Mouse (Mus musculus) intestine, postnatal 0 days (tissue): ENCODE results near the gene Zkscan5. TPM values are rescaled to one million over a fixed set of nuclear protein-coding genes. Genes with fewer than 3 reads are reported as not detected.

Experiments used
- ATAC-seq: fragments of 200-750 bp; cut with Nextera tagmentation; 2 replicates; pipeline ENCODE4 v1.8.0; 2017; ENCODE audit warnings: mild to moderate bottlenecking, moderate TSS enrichment, moderate library complexity
- H3K27ac ChIP-seq: fragments of 300-500 bp; sonication (generic); 2 replicates; pipeline ENCODE4 v1.5.1; 2014; ENCODE audit warnings: mild to moderate bottlenecking, low read depth, low read length, moderate library complexity
- H3K27me3 ChIP-seq: fragments of 300-500 bp; sonication (generic); replicated peaks from 2 replicates; pipeline ENCODE4 v1.6.1; 2014; ENCODE audit warnings: low read length, mixed read lengths; ENCODE audit not compliant: control insufficient read depth, insufficient read depth
- H3K36me3 ChIP-seq: fragments of 300-500 bp; sonication (generic); 2 replicates; pipeline ENCODE4 v1.6.1; 2014; ENCODE audit warnings: mild to moderate bottlenecking, moderate library complexity; ENCODE audit not compliant: control insufficient read depth, insufficient read depth
- H3K4me1 ChIP-seq: fragments of 300-500 bp; sonication (generic); replicated peaks from 2 replicates; pipeline ENCODE4 v1.6.1; 2014; ENCODE audit warnings: antibody characterized with exemption, low read length, mixed read lengths; ENCODE audit not compliant: control insufficient read depth, insufficient read depth
- H3K4me2 ChIP-seq: fragments of 300-500 bp; sonication (generic); replicated peaks from 2 replicates; pipeline ENCODE4 v1.6.1; 2014; ENCODE audit warnings: low read depth, mild to moderate bottlenecking, moderate library complexity
- H3K4me3 ChIP-seq: fragments of 300-500 bp; sonication (generic); 2 replicates; pipeline ENCODE4 v1.5.1; 2014; ENCODE audit warnings: low read depth, low read length
- H3K9ac ChIP-seq: fragments of 300-500 bp; sonication (generic); 2 replicates; pipeline ENCODE4 v1.6.1; 2014; ENCODE audit warnings: mild to moderate bottlenecking, low read depth, low read length
- H3K9me3 ChIP-seq: fragments of 300-500 bp; sonication (generic); 2 replicates; pipeline ENCODE4 v1.6.1; 2016; ENCODE audit warnings: mixed run types; ENCODE audit not compliant: control insufficient read depth
- CTCF ChIP-seq: sonication (generic); IDR thresholded peaks from 2 replicates; pipeline ENCODE4 v1.5.1; 2016; ENCODE audit warnings: low read depth, mild to moderate bottlenecking, control low read depth, antibody characterized with exemption, moderate library complexity
- WGBS: fragments of 180-500 bp; shearing (Covaris S2); extraction: QIAGEN DNeasy Blood & Tissue Kit; methylation state at CpG from one replicate; pipeline ENCODE4 v1.1.7; 2014; 5-methylcytosine and 5-hydroxymethylcytosine counted together
- polyA plus RNA-seq: library from polyadenylated mRNA; unstranded; fragments of >200 nt; fragmentation: Nextera tagmentation; extraction: Ambion mirVana; gene quantifications from 2 replicates; pipeline ENCODE4 v1.2.1, GENCODE M21; 2015

The Zkscan5 gene
- polyA plus RNA-seq, 1 experiment from 2014 or later, result 4.1 TPM

DNA sequence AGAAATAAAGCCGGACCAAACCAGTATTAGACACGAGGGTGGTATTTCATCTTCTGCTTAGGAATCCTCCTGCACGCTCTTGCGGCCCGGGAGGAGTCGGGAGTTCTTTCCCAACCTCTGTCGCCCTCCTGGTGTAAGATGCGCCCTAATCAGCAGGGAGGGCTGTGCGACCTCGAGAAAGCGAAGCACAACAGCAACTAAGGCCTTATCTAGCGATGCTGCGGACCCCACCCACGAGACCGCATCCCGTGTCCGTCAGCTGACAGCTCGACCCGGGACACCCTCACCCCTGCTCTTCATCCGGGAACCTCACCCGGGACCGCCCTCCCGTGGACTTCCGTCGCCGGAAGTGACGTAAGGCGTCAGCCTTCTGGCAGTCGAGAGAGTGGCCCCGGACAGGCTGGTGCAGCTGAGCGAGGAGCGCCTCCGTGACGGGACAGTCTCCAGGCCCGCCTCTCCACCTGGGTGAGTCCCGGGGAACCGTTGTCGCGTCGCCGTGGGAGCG lies 27.1 kb downstream of the Zkscan5 start, which contains the start of gene Zfp655:
Zfp655 (plus strand) TSS at position 349 of the 505 bp plus-strand sequence.
- no peak for TF ChIP-seq CTCF
- Histone ChIP-seq H3K27ac (peak within 1 kb of the TSS; percentile 97), H3K9ac (peak within 1 kb of the TSS; percentile 99), H3K4me3 (peak within 1 kb of the TSS; percentile 99), H3K36me3 (peaks cover 28% of the 10 kb centered on the region), H3K4me1 (no peaks in the 10 kb centered on the region; the same call in 1 of the 2 replicates), H3K4me2 (peak within 1 kb of the TSS; percentile 72), H3K9me3 (no peaks in the 10 kb centered on the region), H3K27me3 (no peaks in the 10 kb centered on the region)
- ATAC-seq, result peak; percentile 98
- under 1% methylated on average over 42 of the region's 42 CpGs for WGBS

DNA sequence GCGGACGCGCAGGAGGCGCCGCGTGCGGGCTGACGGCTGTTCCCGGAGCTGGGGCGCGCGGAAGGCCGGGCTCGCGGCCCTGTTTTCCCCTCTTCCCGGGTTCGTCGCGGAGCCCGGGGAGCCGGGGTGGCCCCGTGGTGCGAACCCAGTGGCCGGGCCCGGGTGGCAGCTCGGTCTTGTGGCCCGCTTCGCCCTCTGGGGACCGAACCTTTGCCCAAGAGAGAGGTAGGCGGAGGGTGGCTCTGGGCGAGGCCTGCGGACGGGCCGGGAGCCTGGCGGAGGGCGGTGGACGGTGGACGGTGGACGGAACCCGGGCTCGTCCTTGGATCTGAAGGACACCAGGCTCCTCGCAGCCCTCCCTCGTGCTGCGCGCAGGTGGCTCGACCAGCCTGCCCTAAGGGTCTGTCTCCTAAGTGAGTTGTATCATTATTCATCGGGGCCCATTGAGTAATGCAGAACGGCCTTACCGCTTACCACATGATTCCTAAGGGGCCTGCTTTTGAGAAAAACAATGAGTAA lies 27.6 kb downstream of the Zkscan5 start:
- peaks cover 33% of the 10 kb centered on the region for H3K36me3 ChIP-seq
- H3K4me2 ChIP-seq, result peak overlapping the region; percentile 72
- H3K4me3 ChIP-seq, result peak overlapping the region; percentile 99
- H3K9me3 ChIP-seq, result no peaks in the 10 kb centered on the region
- under 1% methylated on average over 36 of the region's 49 CpGs for WGBS
- TF ChIP-seq CTCF, result no peak
- H3K27ac ChIP-seq, result peak overlapping the region; percentile 97
- peak; percentile 54 for ATAC-seq
- H3K27me3 ChIP-seq, result no peaks in the 10 kb centered on the region
- no peaks in the 10 kb centered on the region; the same call in 1 of the 2 replicates for H3K4me1 ChIP-seq
- peak overlapping the region; percentile 99 for H3K9ac ChIP-seq

DNA sequence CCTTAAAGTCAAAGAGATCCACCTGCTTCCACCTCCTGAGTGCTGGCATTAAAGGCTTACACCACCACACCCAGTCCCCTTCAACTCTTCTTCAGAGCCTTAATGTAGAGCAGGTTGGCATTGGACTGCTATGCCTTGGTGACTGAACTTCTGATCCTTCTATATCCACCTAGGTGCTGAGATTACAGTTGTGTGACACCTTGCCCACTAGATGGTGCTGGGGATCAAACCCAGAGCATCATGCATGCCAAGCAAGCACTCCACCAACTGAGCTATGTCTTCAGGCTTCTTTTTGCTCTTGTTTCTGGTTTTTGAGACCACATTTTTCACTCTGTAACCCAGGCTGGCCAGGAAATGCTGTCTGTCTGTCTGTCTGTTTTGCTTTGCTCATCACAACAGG lies 30.3 kb downstream of the Zkscan5 start:
- no peak overlapping the region for H3K4me2 ChIP-seq
- H3K4me1 ChIP-seq, result no peaks in the 10 kb centered on the region; the same call in 1 of the 2 replicates
- no peaks in the 10 kb centered on the region for H3K9me3 ChIP-seq
- no peak overlapping the region for H3K9ac ChIP-seq
- H3K4me3 ChIP-seq, result no peak overlapping the region
- H3K36me3 ChIP-seq, result peaks cover 48% of the 10 kb centered on the region
- TF ChIP-seq CTCF, result peak; percentile 81
- H3K27me3 ChIP-seq, result no peaks in the 10 kb centered on the region
- no peak overlapping the region for H3K27ac ChIP-seq
- ATAC-seq, result no peak

DNA sequence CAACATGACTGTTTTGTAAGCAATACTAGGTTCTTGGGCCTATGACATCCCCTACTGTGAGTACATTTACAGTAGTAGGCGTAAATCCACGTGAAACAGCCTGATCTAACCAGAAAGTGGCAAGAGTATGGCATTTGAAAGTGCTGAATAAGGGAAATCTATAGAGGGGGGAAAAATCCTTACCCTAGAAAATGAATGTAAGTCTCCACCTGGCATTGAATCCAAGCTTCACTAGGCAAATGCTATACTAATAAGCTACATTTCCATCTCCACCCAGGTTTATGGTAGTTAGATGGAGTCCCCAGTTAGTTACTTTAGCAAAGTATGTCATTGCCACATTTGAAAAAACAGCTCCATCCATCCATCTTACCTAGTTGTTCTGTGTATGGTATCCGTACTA lies 45.2 kb downstream of the Zkscan5 start:
- Histone ChIP-seq H3K4me2 (no peak overlapping the region), H3K4me1 (no peaks in the 10 kb centered on the region), H3K4me3 (no peak overlapping the region), H3K27me3 (no peaks in the 10 kb centered on the region), H3K9me3 (no peaks in the 10 kb centered on the region), H3K36me3 (peaks cover 52% of the 10 kb centered on the region), H3K27ac (no peak overlapping the region), H3K9ac (no peak overlapping the region)
- 89% methylated on average over 3 of the region's 3 CpGs for WGBS
- no peak for ATAC-seq
- no peak for TF ChIP-seq CTCF

Other genes starting within 250 kb of the Zkscan5 start
- 7.4 and 8.2 TPM in 2 replicates for gene Smurf1, start 238.7 kb upstream of the Zkscan5 start, polyA plus RNA-seq
- not detected in 2 replicates for gene Gm4871, start 171.8 kb upstream of the Zkscan5 start, polyA plus RNA-seq
- gene 1700018F24Rik, start 161.6 kb upstream of the Zkscan5 start, polyA plus RNA-seq, result not detected in 2 replicates
- gene Arpc1a, start 120.7 kb upstream of the Zkscan5 start, polyA plus RNA-seq, result 122 and 130 TPM in 2 replicates
- 0.08 and 0.13 TPM in 2 replicates for gene Kpna7, start 120.5 kb upstream of the Zkscan5 start, polyA plus RNA-seq
- 573 and 610 TPM in 2 replicates for gene Arpc1b, start 90.3 kb upstream of the Zkscan5 start, polyA plus RNA-seq
- gene Pdap1, start 64.3 kb upstream of the Zkscan5 start, polyA plus RNA-seq, result 49.4 and 55.5 TPM in 2 replicates
- 155 and 160 TPM in 2 replicates for gene Bud31, start 64.2 kb upstream of the Zkscan5 start, polyA plus RNA-seq
- 9.3 and 9.9 TPM in 2 replicates for gene Ptcd1, start 37.5 kb upstream of the Zkscan5 start, polyA plus RNA-seq
- gene Cpsf4, start 37.3 kb upstream of the Zkscan5 start, polyA plus RNA-seq, result 23.1 and 23.4 TPM in 2 replicates
- 765 and 832 TPM in 2 replicates for gene Atp5j2, start 12.5 kb upstream of the Zkscan5 start, polyA plus RNA-seq
- gene Zkscan14, start 2.7 kb upstream of the Zkscan5 start, polyA plus RNA-seq, result 6.4 and 9.8 TPM in 2 replicates
- gene Zfp655, start 27.2 kb downstream of the Zkscan5 start, polyA plus RNA-seq, result 32.3 and 35.9 TPM in 2 replicates
- 0.14 and 0.30 TPM in 2 replicates for gene Zscan25, start 75.9 kb downstream of the Zkscan5 start, polyA plus RNA-seq
- not detected in 2 replicates for gene Cyp3a57, start 140.7 kb downstream of the Zkscan5 start, polyA plus RNA-seq